Mouse (Mus musculus): ENCODE data around the gene Acot12.

DNA sequence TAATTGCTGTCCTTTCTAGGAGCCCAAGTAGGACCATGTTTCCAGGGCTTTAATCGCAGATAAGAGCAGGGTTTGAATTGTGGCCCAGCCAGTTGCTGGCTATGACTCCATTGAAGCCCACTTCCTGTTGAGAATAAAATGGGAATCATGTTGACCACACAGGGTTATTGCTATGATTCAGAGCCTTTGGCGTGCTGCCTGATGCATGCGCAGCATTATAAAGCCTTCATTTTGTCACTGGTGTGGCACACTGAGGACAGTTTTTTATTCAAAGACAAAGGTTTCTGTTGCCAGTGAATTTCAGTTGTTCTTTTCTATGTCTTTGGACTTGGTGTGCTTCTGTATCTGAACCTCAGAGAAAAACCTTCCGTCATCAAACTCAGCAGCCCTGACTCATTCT, 14.9 kb downstream of the Acot12 start:
- TF ChIP-seq CTCF (IDR thresholded peaks at IDR 0.05; ENCODE audit: low read depth) (no peak), EP300 (optimal IDR thresholded peaks at IDR 0.05) (no peak)
